Mouse (Mus musculus) heart, adult 2 months (tissue): ENCODE results near the gene Zscan29.

Experiments used
- CTCF ChIP-seq: fragments of 200-600 bp; IDR thresholded peaks from 2 replicates; pipeline ENCODE4 v1.8.1; 2022; ENCODE audit warnings: antibody characterized with exemption, mild to moderate bottlenecking, moderate library complexity
- EP300 ChIP-seq: fragments of 200-500 bp; IDR thresholded peaks from 2 replicates; pipeline ENCODE4 v1.6.1; 2011; ENCODE audit warnings: low read depth, low read length, control low read depth; ENCODE audit not compliant: insufficient read depth

DNA sequence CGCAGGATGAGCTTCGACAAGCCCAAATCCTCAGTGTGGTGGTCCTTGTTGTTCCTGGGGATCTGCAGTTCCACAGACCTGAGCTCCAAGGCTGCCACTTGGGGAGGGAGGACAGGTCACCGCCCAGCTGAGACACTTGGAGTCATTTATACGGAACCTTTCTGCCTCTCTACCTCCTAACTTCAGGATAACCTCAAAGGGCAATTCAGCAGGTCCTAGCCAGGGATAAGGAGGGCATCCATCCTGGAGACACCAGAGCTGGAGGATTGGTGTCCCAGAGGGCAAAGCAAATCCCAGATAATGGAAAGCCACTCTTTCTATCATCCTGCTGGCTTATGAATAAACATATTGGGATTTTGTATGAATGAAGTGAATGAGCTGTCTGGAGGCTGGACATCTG lies 61.2 kb downstream of the Zscan29 start, which contains the start of gene Tgm7:
- TF ChIP-seq CTCF, result no peak
- no peak for TF ChIP-seq EP300
